Mouse (Mus musculus): ENCODE results near the gene Zfp472.

- TF ChIP-seq CTCF (IDR thresholded peaks at IDR 0.05; ENCODE audit: low read depth, low read length), result no peak
- no peak for TF ChIP-seq POLR2A (IDR thresholded peaks at IDR 0.05; ENCODE audit: insufficient read depth, low read length)
Measured at GRCm38 (mm10) chr17:32965623-32966290, at the start of gene Zfp472.
